Mouse (Mus musculus): ENCODE results near the gene Shank2. TPM values are rescaled to one million over a fixed set of nuclear protein-coding genes. Genes with fewer than 3 reads are reported as not detected.

Shank2 gene
- total RNA-seq (2017), result not detected in 2 replicates

DNA sequence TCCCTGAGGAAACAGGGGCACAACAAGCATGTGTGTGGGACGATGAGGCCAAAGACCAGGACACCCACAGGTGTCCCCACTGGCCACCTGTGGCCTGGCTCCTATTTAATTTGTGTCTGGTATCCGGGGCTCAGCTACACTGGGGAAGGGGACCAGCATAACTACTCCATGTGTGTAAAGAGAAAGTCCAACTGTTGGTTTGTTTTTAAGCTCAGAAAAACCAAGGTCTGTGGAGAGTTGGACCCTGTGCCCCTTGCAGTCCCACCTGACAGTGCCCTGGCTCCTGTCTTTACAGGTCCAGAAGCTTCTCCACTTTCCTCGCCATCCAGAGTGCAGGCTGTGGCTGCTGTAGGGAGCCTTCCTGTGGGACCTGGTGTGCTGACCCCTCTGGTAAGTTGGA, at the start of gene Shank2:
Gene Shank2, plus strand, starts transcription at position 301 of the 400 bp plus-strand sequence.
- ATAC-seq (replicated peaks in 1 of 2; ENCODE audit: insufficient read depth in 1 of 2, low FRiP score in 2 of 2, low TSS enrichment in 1 of 2, low read depth in 1 of 2, poor library complexity in 2 of 2, severe bottlenecking in 2 of 2), result no peak

DNA sequence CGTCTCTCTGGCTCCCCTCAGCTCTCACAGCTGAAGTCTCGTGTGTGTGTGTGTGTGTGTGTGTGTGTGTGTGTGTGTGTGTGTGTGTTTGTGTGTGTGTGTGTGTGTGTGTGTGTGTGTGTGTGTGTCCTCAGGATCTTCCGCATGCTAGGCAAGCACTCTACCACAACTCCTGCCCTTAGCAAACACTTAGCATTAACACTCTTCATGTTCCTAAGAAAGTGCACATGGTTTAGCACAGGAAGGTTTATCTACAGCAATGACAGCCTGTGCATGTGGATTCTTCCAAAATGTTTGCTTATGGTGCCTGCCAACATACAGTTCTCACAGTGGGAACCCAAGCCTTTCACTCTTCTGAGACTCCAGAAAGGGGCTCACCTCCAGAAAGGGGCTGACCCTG, 49.6 kb upstream of the Shank2 start:
- ATAC-seq (replicated peaks in 1 of 2; ENCODE audit: insufficient read depth in 1 of 2, low FRiP score in 2 of 2, low TSS enrichment in 1 of 2, low read depth in 1 of 2, poor library complexity in 2 of 2, severe bottlenecking in 2 of 2), result no peak

DNA sequence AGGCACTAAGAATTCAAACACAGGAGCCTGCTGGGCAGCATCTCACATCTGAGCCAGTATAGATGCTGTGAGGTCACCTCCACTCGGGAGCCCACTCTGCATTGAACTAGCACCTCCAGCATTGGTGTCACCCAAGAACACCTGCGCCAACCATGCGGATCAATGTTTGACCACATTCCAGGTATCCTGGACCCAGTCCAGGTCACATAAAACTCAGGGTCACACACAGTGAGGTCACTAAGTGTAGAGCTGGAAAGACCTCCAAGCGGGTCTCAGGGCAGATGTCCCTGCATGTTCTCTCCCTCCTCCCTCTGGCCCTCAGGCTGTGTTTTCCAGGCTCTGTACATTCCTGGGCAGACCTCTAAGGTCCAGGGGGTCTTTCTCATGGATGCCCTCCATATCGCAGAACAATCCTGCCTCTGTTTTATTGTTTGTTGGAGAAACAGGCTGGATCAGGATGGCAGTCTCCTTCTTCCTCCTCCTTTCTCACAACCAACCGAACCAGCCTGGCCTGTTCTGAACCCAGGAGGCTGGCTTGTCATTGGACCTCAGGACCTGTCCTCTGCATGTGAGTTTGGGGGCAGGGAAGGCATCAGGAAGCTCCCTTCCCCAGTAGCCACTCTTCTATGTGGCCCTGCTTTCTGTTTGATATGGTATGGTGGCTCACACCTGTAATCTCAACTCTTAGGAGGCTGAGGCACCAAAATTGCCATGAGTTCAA, 45.0 kb upstream of the Shank2 start:
- no peak for ATAC-seq (replicated peaks in 1 of 2; ENCODE audit: insufficient read depth in 1 of 2, low FRiP score in 2 of 2, low TSS enrichment in 1 of 2, low read depth in 1 of 2, poor library complexity in 2 of 2, severe bottlenecking in 2 of 2)

DNA sequence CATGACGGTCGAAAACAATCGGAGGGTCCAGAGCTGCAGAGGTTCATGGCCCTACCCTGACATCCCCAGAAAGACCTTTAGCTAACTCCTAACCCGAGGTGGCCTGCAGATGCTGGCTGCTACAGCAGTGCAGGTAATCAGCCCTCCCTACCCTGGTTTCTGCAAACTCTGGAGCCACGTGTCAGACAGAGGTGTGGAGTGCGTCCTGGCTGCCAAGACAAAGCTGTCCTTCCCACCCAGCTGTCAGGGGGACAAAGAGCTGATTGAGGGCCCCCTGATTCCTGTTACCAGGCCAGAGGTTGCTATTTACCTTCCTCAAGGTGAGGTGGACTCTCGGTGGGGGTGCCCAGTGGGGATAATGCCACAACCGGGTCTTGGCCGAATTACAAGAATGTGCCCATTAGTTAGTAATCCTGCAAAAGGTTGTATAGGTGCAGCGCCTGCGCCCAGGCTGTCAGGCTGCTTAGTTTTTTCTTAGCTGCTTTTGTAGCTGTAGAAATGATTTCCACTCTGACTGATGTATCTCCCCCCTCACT, 43.6 kb upstream of the Shank2 start:
- ATAC-seq (replicated peaks in 1 of 2; ENCODE audit: insufficient read depth in 1 of 2, low FRiP score in 2 of 2, low TSS enrichment in 1 of 2, low read depth in 1 of 2, poor library complexity in 2 of 2, severe bottlenecking in 2 of 2), result no peak

DNA sequence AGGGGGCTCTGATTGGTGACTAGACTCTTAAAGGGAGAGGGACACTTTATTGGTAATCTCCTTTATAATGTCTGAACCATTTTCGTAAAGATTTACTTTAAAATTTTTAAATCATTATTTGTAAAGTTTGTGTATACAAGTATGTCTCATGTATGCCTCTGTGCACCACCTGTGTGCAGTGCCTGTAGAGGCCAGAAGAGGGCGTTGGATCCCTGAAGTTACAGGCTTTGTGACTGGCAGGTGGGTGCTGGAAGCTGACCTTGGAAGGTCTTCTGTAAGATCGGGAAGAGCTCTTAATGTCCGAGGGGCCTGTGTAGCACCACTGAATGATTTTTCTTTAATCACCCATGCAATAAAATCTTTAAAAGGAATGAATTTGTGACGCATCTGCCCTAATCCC, 37.9 kb upstream of the Shank2 start:
- no peak for ATAC-seq (replicated peaks in 1 of 2; ENCODE audit: insufficient read depth in 1 of 2, low FRiP score in 2 of 2, low TSS enrichment in 1 of 2, low read depth in 1 of 2, poor library complexity in 2 of 2, severe bottlenecking in 2 of 2)

DNA sequence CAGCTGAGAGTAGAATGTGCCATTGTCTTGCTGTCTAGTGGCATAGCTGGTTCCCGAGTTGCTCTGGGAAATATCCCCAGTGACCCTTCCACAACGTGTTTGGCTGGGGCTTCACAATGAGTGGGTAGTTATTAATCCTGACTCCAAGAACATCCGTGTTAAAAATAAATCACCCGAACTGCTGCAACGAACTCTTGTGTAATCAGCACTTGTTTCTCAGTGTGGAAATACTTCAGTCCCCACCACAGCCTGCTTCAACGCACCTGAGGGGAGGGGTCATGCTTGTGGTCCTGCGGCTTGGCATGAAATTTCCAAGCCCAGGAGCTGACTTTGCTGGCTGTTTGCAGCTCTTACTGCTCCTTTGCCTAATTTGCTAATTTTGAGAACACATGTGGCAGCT, 35.1 kb upstream of the Shank2 start:
- ATAC-seq (replicated peaks in 1 of 2; ENCODE audit: insufficient read depth in 1 of 2, low FRiP score in 2 of 2, low TSS enrichment in 1 of 2, low read depth in 1 of 2, poor library complexity in 2 of 2, severe bottlenecking in 2 of 2), result no peak

DNA sequence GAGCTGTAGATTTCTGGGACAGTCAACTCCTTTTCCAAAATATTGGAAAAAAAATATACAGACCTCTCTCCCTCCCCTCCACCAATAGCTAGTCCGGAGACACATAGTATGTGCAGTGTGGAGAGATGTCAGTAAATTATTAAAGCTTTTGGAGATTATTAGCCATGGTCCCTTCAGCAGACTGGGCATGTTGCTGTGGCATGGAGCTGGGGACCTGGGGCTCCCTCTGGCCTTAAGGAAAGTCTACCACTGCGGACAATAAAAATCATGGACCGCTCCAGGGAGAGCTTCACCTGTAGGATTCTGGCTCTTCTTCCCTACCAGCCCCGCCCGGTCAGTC, 24.3 kb upstream of the Shank2 start:
- ATAC-seq (replicated peaks in 1 of 2; ENCODE audit: insufficient read depth in 1 of 2, low FRiP score in 2 of 2, low TSS enrichment in 1 of 2, low read depth in 1 of 2, poor library complexity in 2 of 2, severe bottlenecking in 2 of 2), result no peak

DNA sequence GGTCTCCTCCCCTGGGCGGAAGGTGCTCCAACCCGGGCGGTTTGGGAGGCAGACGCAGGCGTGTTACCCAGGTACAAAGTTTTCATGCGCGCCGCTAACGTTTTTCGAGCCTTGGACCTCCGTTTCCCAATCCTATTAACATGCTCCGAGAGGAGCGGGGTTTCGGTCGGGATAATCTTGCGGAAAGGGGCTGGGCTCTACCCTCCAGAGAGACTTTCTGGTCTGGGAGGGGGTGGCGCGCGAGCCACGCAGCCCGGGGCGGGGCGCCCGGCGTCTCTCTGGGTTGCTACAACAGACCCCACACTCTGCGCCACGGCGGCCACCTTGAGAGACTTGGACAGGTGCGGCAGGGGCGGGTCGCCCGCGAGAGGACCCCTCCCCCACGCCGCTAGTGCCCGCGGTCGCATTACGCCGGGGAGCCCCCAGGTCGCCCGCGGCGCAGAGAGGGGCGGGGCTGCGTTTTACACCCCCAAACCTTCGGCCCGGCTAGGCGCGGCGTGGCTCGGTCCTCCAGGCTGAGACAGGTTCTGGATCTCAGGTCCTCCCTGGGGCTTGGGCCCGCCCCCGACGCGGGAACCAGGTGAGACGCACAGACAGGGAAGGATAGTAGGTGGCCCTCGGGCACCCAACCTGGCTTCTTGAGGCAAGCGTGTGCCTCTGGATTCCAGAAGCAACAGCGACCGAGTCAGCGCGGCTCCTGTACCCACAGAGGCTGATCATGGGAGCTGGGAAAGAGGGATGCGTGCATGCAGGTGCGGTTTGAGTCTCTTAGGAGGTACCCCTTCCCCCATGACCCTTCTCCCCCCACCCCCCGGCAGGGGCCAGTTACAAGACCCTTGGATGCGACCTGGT, 23.7 kb upstream of the Shank2 start:
- no peak for ATAC-seq (replicated peaks in 1 of 2; ENCODE audit: insufficient read depth in 1 of 2, low FRiP score in 2 of 2, low TSS enrichment in 1 of 2, low read depth in 1 of 2, poor library complexity in 2 of 2, severe bottlenecking in 2 of 2)

DNA sequence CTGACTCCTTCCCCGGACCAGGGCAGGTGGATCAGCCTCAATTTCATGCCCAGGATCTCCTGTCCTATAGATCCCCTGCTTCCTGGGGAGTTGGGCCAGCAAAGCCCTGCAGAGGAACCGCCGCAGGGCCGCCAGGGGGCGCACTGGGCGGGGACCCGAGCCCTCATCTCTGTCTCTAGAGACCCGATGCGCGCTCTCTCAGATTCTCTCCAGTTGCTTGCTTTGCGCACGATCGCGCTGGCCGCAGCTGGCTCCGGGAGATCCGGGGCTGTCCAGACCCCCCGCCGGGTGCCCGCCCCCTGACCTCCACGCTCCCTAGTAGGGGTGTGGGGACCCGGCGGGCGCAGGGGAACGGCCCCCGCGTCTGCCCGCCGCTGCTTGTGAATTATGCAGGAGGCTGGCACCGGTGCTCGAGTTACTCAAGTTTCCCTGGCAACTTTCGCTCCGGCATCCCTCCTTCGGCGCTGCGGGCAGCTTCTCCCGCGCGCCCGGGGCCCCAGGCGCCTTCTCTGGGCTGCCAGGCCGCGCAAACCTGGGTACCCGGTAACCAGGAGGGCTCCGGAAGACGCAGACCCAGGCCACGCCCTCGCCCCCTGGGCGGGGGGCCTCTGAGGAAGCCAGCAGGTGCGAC, 22.9 kb upstream of the Shank2 start:
- ATAC-seq (replicated peaks in 1 of 2; ENCODE audit: insufficient read depth in 1 of 2, low FRiP score in 2 of 2, low TSS enrichment in 1 of 2, low read depth in 1 of 2, poor library complexity in 2 of 2, severe bottlenecking in 2 of 2), result 0 out of 4 replicates have a peak, but pooled peaks of 1 of the 2 experiments have one; percentile 56

DNA sequence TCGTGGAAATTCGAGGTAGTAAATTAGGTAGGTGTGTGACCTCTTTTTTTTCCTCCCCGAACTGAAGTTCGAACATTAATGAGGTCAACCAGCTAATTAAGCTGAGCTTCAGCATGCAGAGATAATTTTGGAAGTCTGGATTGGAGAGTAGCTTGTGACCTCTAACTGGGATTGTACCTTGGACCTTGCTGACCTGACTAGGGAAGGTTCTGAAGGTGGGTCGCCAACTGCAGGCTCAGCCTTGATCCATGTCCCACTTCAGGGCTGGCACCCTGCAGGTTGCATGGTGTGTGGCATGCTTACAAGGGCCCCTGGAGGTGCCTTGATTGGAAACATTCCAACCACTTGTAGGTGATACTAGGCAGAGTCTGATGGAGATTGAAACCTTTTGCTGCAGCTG, 21.7 kb upstream of the Shank2 start:
- no peak for ATAC-seq (replicated peaks in 1 of 2; ENCODE audit: insufficient read depth in 1 of 2, low FRiP score in 2 of 2, low TSS enrichment in 1 of 2, low read depth in 1 of 2, poor library complexity in 2 of 2, severe bottlenecking in 2 of 2)

DNA sequence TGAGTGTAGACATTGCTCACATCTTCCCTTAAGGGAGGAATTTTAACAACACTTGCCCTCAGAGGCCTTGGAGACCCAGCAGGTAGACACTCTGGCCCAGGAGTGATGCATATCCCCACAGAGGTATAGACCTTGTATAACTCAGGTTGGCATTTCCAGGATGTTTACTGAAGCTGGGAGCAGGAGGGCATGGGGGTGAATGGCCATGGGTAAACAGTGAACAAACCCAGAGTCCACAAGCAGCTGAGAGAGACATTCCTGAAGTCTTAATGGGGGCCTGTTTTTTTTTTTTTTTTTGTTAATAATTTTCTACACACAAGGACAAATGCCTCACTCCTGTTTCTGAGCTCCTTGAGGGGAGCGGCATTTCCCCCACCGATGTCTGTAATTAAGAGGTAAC, 15.4 kb upstream of the Shank2 start:
- ATAC-seq (replicated peaks in 1 of 2; ENCODE audit: insufficient read depth in 1 of 2, low FRiP score in 2 of 2, low TSS enrichment in 1 of 2, low read depth in 1 of 2, poor library complexity in 2 of 2, severe bottlenecking in 2 of 2), result no peak

DNA sequence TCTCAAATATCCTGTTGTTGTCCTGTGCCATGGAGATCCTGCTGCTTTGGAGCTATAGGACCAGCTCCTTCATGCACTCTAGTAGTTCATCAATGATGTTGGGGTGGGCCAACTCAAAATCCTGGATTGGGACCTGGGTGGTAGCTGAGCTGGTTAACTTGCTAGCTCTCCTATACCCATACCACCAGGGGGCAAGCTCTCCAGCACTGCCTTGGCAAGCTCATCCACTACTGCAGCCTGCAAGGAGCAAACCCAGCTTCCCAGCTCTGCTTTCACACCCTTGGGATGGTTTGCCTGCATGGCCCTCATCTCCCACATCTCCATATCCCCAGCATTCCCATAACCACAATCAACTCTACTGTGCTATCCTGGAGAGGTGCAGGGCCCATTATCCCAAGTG, 10.6 kb upstream of the Shank2 start:
- ATAC-seq (replicated peaks in 1 of 2; ENCODE audit: insufficient read depth in 1 of 2, low FRiP score in 2 of 2, low TSS enrichment in 1 of 2, low read depth in 1 of 2, poor library complexity in 2 of 2, severe bottlenecking in 2 of 2), result no peak

DNA sequence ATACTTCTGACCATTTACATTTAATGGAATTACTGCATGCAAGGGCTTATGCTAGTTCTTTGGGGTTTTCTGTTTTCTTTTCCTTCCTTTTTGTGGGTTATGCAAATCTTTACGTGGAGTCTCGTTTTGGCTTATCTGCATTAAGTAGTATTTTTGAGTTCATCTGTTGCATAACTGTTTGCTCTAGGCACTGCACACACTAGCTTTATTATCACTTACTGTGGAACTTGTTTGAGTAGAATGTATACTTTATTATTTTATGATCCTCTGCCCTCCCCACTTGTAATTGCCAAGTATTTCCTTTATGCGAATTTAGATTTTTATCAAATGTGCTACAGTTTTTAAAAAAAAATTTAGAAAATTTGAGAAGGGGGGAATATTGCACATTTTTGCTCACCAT, 2.7 kb upstream of the Shank2 start:
- ATAC-seq (replicated peaks in 1 of 2; ENCODE audit: insufficient read depth in 1 of 2, low FRiP score in 2 of 2, low TSS enrichment in 1 of 2, low read depth in 1 of 2, poor library complexity in 2 of 2, severe bottlenecking in 2 of 2), result no peak

DNA sequence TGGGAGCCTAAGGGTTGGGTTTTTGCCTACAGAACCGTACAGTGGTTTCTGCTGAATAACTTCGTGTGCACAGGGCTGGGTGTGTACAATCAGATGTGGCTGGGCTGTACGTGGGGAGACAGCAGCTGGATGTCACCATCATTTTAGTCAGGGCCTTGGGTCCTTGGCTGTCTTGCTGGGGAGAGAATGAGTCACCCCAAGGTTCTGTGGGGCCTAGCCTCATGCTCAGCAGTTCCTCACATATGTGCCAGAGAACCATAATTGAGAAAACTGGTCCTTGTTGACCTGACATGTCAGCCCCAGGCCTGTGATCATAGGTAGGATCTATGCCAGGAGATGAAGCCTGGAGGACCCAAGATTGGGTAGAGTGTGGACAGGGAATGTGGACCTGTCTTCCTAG, 1.7 kb downstream of the Shank2 start:
- ATAC-seq (replicated peaks in 1 of 2; ENCODE audit: insufficient read depth in 1 of 2, low FRiP score in 2 of 2, low TSS enrichment in 1 of 2, low read depth in 1 of 2, poor library complexity in 2 of 2, severe bottlenecking in 2 of 2), result no peak

DNA sequence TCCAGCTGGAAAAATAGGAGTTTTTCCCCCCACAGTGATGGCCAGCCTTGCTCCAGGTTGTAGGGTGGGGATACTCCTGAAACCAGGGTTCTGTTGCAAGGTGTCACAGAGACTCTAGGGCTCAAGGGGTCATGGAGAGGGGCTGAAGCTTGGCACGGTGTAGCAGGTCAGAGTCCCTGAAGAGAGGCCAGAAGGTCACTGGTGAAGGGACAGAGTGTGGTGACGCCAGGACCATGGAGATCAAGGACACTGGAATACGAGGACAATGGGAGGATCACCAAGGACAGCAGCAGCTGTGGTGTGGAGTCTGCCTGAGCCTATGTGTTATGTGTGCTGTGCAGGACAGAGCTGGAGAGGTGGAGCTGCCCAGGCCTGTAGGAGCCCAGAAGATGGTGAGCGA, 6.4 kb downstream of the Shank2 start:
- no peak for ATAC-seq (replicated peaks in 1 of 2; ENCODE audit: insufficient read depth in 1 of 2, low FRiP score in 2 of 2, low TSS enrichment in 1 of 2, low read depth in 1 of 2, poor library complexity in 2 of 2, severe bottlenecking in 2 of 2)

DNA sequence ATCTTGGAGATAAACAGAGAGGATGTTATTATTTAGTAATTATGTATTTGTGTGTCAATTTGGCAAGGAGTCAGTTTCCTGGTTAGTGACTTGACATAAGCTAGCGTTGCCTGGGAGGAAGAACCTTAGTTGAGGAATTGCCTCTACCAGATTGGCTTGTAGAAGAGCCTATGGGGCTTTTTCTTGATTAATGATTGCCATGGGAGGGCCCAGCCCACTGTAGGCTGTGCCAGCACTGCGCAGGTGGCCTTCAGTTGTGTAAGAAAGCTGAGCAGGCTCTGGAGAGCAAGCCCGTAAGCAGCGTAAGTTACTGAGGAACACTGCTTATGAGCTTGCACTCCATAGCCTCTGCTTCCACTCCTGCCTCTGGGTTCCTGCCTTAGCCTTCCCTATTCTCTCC, 7.3 kb downstream of the Shank2 start:
- no peak for ATAC-seq (replicated peaks in 1 of 2; ENCODE audit: insufficient read depth in 1 of 2, low FRiP score in 2 of 2, low TSS enrichment in 1 of 2, low read depth in 1 of 2, poor library complexity in 2 of 2, severe bottlenecking in 2 of 2)

DNA sequence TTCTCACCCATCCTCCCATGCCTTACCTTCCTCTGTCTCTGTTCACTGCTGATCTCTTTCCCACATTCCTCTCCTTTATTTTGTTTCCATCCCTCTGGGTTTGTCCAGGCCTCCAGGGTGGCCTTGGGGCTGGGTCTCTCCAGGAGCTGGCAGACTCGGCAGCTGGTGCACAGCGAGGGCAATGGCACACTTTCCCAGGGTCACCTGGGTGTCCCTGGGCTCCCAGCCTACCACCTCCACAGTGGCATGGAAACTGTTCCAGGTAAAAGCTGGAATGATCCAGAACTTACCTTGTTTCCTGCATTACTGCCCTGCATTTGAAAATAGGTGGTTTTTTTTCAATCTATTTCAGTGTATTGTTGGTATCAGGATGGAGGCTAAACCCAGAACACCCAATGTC, 12.8 kb downstream of the Shank2 start:
- ATAC-seq (replicated peaks in 1 of 2; ENCODE audit: insufficient read depth in 1 of 2, low FRiP score in 2 of 2, low TSS enrichment in 1 of 2, low read depth in 1 of 2, poor library complexity in 2 of 2, severe bottlenecking in 2 of 2), result no peak

DNA sequence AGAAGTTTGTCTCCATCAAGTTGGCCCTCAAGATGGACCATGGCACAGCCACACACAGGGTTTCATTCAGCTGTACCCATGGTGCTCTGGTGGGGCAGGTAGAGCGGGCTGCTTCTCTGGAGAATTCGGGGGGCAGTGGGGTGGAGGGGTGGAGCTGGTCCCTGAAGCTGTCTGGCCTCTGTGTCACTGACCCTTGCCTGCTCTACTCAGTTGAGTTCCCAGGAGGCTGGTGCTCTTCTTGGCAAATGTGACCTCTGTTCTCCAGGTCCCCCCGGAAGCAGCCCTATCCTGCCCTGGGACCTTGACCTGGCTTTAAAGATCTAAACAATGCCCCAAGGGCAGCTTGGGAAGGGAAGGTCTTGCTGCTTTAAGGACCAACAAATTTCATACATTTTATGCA, 20.1 kb downstream of the Shank2 start:
- no peak for ATAC-seq (replicated peaks in 1 of 2; ENCODE audit: insufficient read depth in 1 of 2, low FRiP score in 2 of 2, low TSS enrichment in 1 of 2, low read depth in 1 of 2, poor library complexity in 2 of 2, severe bottlenecking in 2 of 2)

Measured in hematopoietic stem cell, adult 5-6 weeks (primary cell).